Mouse (Mus musculus) cortical plate, adult 2 months (tissue): Measurements from ENCODE around the gene Frs3.

Experiments used
- CTCF ChIP-seq: fragments of 200-500 bp; IDR thresholded peaks from 2 replicates; pipeline ENCODE4 v1.5.1; 2011; ENCODE audit warnings: mild to moderate bottlenecking, control low read depth, low read length; ENCODE audit not compliant: insufficient read depth; ENCODE audit errors: extremely low read depth
- POLR2A ChIP-seq: fragments of 200-500 bp; IDR thresholded peaks from 2 replicates; pipeline ENCODE4 v1.6.1; 2011; ENCODE audit warnings: mild to moderate bottlenecking, low read length, control low read depth; ENCODE audit not compliant: insufficient read depth; ENCODE audit errors: extremely low read depth

GRCm38 (mm10) chr17:47744086-47744485, 55.3 kb downstream of the Frs3 start:
- TF ChIP-seq CTCF = no peak
- TF ChIP-seq POLR2A = no peak
